Mouse (Mus musculus) monocyte, adult 59 days (primary cell): ENCODE data around the gene Dync1i1. TPM values are rescaled to one million over a fixed set of nuclear protein-coding genes. Genes with fewer than 3 reads are reported as not detected.

Experiments
- total RNA-seq, 2 experiments: library from RNA; stranded (reverse); gene quantifications; one replicate each; pipeline ENCODE4 v1.2.4; 2023

The Dync1i1 gene
- not detected for total RNA-seq

GRCm38 (mm10) chr6:5725611-5726236, at the start of gene Dync1i1:
Gene Dync1i1, plus strand, starts transcription at chr6:5725639.

Other genes starting within 250 kb of the Dync1i1 start
- 10 to 100 TPM in 1 of 2 experiments, 1 to 10 TPM in 1; 7.5 to 11.3 TPM for gene Pdk4, start 229.3 kb upstream of the Dync1i1 start, total RNA-seq